Mouse (Mus musculus): ENCODE measurements around the gene Slc19a3.

DNA sequence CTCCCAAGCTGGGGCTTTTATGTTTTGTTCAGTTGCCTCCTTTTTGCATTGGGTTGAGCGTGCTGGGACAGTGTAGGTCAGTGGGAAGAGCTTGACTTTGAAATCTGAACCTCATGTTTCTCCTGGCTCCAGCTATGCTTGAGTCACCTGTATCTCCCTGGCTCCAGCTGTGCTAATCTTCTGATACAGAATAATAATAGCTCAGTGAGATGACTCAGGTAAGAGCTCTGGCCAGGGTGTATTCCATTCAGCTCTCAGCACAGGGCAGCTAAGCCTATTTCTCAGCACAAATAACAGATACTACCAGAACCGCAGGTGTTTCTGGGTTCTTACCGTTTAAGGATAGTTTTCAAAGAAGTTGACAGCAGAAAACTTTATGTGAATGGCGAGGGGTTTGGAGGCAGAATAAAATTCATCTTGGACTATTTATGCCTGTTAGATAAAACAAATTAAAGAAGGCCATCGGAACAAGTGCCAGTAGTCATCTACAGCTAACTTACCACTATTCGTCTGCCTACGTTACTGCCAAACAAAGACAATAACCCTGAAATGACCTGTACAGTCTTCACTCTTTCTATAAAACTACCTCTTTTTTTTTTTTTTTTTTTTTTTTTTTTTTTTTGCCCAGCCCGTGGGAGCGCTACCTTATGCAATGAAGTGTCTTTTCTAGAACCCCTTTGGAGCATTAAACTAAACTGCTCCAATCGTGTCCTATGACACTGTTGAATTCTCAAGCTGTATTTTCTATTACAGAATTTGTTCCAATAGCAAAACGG, 1.2 kb downstream of the Slc19a3 start:
- no peak for TF ChIP-seq CHD2 (IDR thresholded peaks at IDR 0.05; ENCODE audit: low read length)
- TF ChIP-seq CTCF (IDR thresholded peaks at IDR 0.05 in 2 of 3, conservative IDR thresholded peaks at IDR 0.05 in 1 of 3; ENCODE audit: control insufficient read depth in 1 of 3, insufficient read depth in 1 of 3, low read depth in 2 of 3, low read length in 3 of 3, poor library complexity in 1 of 3, severe bottlenecking in 1 of 3): no peak
- no peak for TF ChIP-seq EP300 (IDR thresholded peaks at IDR 0.05; ENCODE audit: low read depth in 1 of 2, low read length in 2 of 2)
- no peak for TF ChIP-seq MAX (IDR thresholded peaks at IDR 0.05; ENCODE audit: low read length)
- no peak for TF ChIP-seq GATA1 (IDR thresholded peaks at IDR 0.05; ENCODE audit: low read depth, low read length)

Data from MEL (cell line).